In genomic region chr13:3783621-3784020, GRCm38 (mm10) we compare ENCODE assay signal across 41 mouse cellular contexts. TPM values are rescaled to one million over a fixed set of nuclear protein-coding genes. Genes with fewer than 3 reads are reported as not detected.
"Had no signal": no experiment of that assay in that cellular context is flagged by ENCODE, and none has a peak within 500 bp of the region (broad histone marks: within the 10 kb centered on the region; RNA-seq: fewer than 3 reads in every experiment).

No protein-coding gene starts in this region.

- H3K4me2 ChIP-seq: heart, embryonic 11.5 days; heart, embryonic 13.5 days; heart, embryonic 15.5 days; hindbrain, embryonic 13.5 days; hindbrain, embryonic 15.5 days; limb, embryonic 12.5 days; liver, embryonic 11.5 days; liver, embryonic 13.5 days; liver, embryonic 15.5 days had no signal

- H3K9ac ChIP-seq: heart, embryonic 13.5 days; heart, embryonic 15.5 days; hindbrain, embryonic 13.5 days; hindbrain, embryonic 15.5 days; limb, embryonic 12.5 days; liver, embryonic 13.5 days; liver, embryonic 15.5 days; liver, postnatal 0 days had no signal

- DNase-seq: gastrocnemius, postnatal 14 days; gastrocnemius, postnatal 36 days; heart, adult 2 months; heart, postnatal 4 days; kidney, adult 18-20 months; kidney, adult 8-10 months; kidney, postnatal 10 days; kidney, postnatal 25 days; kidney, postnatal 4 days; layer of hippocampus, adult 9-11 months; layer of hippocampus, postnatal 36 days; liver; liver, embryonic 13.5 days; liver, postnatal 0 days had no signal

- ATAC-seq: hindbrain, postnatal 0 days; liver, postnatal 0 days had no signal

- H3K9me3 ChIP-seq: heart, embryonic 13.5 days; heart, embryonic 15.5 days; hindbrain, embryonic 10.5 days; hindbrain, embryonic 13.5 days; hindbrain, embryonic 15.5 days; limb, embryonic 10.5 days; limb, embryonic 12.5 days; liver, embryonic 13.5 days; liver, embryonic 15.5 days had no signal

- H3K4me3 ChIP-seq: heart, adult 2 months; heart, embryonic 13.5 days; heart, embryonic 15.5 days; hindbrain, embryonic 10.5 days; hindbrain, embryonic 13.5 days; hindbrain, embryonic 15.5 days; limb, embryonic 10.5 days; limb, embryonic 12.5 days; liver, embryonic 13.5 days; liver, embryonic 15.5 days had no signal

- H3K27ac ChIP-seq: heart, adult 2 months; heart, embryonic 13.5 days; heart, embryonic 15.5 days; hindbrain, embryonic 10.5 days; hindbrain, embryonic 13.5 days; hindbrain, embryonic 15.5 days; hindbrain, postnatal 0 days; limb, embryonic 10.5 days; limb, embryonic 12.5 days; liver, embryonic 13.5 days; liver, embryonic 15.5 days had no signal

- H3K36me3 ChIP-seq: heart, embryonic 13.5 days; heart, embryonic 15.5 days; hindbrain, embryonic 10.5 days; hindbrain, embryonic 13.5 days; hindbrain, embryonic 15.5 days; limb, embryonic 10.5 days; limb, embryonic 12.5 days; liver, embryonic 13.5 days; liver, embryonic 15.5 days had no signal

- H3K27me3 ChIP-seq: heart, embryonic 13.5 days; heart, embryonic 15.5 days; hindbrain, embryonic 13.5 days; hindbrain, embryonic 15.5 days; limb, embryonic 12.5 days; liver, embryonic 13.5 days; liver, embryonic 15.5 days had no signal

- H3K4me1 ChIP-seq: hindbrain, embryonic 15.5 days; liver, embryonic 13.5 days; liver, embryonic 15.5 days had no signal

RNA-seq across cellular contexts. Expression of gene Calml3, which starts 20.5 kb away (rescaled TPM):
- total RNA-seq: gastrocnemius, adult 18-20 months; gastrocnemius, adult 8-10 months; gastrocnemius, postnatal 14 days; gastrocnemius, postnatal 36 days; granulocyte monocyte progenitor cell, adult 5-6 weeks; heart, adult 2 months; heart, postnatal 25 days; heart, postnatal 4 days; hindbrain, postnatal 0 days; layer of hippocampus, adult 18-20 months; layer of hippocampus, adult 8-10 months; layer of hippocampus, postnatal 14 days; layer of hippocampus, postnatal 36 days; left cerebral cortex, adult 18-20 months; left cerebral cortex, postnatal 14 days; left cerebral cortex, postnatal 36 days had no signal
- polyA plus RNA-seq: frontal cortex, adult 2 months; heart, embryonic 13.5 days; heart, embryonic 15.5 days; heart, postnatal 0 days; hindbrain, embryonic 13.5 days; hindbrain, postnatal 0 days; intestine, embryonic 14.5 days; limb, embryonic 10.5 days; liver, embryonic 13.5 days; liver, embryonic 15.5 days; liver, postnatal 0 days had no signal

RNA-seq across cellular contexts. Expression of gene Calm4, which starts 53.9 kb away (rescaled TPM):
- total RNA-seq: gastrocnemius, postnatal 14 days; gastrocnemius, postnatal 36 days; granulocyte monocyte progenitor cell, adult 5-6 weeks; heart, adult 2 months; heart, postnatal 25 days; heart, postnatal 4 days; hindbrain, postnatal 0 days; layer of hippocampus, adult 18-20 months; layer of hippocampus, adult 8-10 months; layer of hippocampus, postnatal 14 days; layer of hippocampus, postnatal 36 days; left cerebral cortex, adult 18-20 months; left cerebral cortex, adult 8-10 months; left cerebral cortex, postnatal 14 days; left cerebral cortex, postnatal 36 days had no signal
- polyA plus RNA-seq: frontal cortex, adult 2 months; heart, adult 2 months; heart, embryonic 11.5 days; heart, embryonic 13.5 days; heart, postnatal 0 days; hindbrain, embryonic 10.5 days; hindbrain, embryonic 13.5 days; intestine, embryonic 14.5 days; kidney, embryonic 14.5 days; kidney, embryonic 16.5 days; limb, embryonic 10.5 days; limb, embryonic 12.5 days; liver, embryonic 11.5 days; liver, embryonic 13.5 days; liver, embryonic 15.5 days; liver, postnatal 0 days had no signal
